Mouse (Mus musculus): Measurements from ENCODE around the gene Gm37419. TPM values are rescaled to one million over a fixed set of nuclear protein-coding genes. Genes with fewer than 3 reads are reported as not detected.

Gene Gm37419
- polyA plus RNA-seq, 1 experiment from 2014 or later, result not detected

DNA sequence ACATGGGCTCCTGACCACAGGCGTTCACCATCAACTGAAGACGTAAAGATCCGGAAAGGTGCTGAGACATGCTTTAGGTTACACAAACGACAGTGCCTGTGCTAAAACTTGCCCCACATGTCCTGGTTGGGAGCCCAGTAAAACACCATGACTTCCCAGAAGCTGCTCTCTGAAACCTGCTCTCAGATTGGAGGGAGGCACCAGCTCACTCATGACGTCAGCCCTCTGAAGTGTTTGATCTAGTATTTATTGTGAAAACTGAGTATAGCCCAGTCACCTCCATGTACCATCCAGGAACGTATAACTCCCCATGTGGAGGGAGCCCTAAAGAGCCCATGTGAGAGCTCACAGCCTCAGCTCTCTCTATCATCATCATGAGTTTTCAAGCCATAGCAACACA is 9.6 kb downstream of the Gm37419 start:
- H3K4me1 ChIP-seq (replicated peaks), result 0 out of 2 replicates have a peak, but pooled peaks cover 5% of the 10 kb centered on the region
- no peak overlapping the region for H3K4me2 ChIP-seq
- peaks cover 10% of the 10 kb centered on the region for H3K27me3 ChIP-seq
- H3K9me3 ChIP-seq (replicated peaks), result no peaks in the 10 kb centered on the region
- no peaks in the 10 kb centered on the region for H3K36me3 ChIP-seq (replicated peaks)
- 69% methylated on average over 6 of the region's 6 CpGs for WGBS (ENCODE audit: insufficient replicate concordance)
- H3K4me3 ChIP-seq (replicated peaks), result no peak overlapping the region
- H3K9ac ChIP-seq, result no peak overlapping the region
- no peak for ATAC-seq (ENCODE audit: insufficient read depth)
- H3K27ac ChIP-seq (replicated peaks), result no peak overlapping the region

DNA sequence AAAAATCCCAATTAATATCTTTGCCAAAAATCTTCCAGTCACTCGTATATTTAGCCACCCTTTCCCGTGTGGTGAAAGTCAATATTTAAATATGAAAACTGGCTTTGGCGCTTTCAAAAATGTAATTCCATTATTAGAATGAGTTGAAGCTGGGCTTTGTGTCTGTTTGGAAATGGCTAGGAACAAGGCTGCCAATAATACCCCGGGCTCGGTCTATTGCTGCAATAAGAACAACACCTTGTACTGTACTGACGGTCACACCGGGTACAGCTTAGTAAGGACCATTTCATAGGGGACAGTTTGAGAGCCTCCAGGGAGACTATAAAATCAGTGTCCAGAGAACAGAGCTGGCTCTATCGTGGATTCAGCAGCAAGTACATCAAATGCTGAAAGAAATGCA is 17.6 kb downstream of the Gm37419 start:
- H3K36me3 ChIP-seq (replicated peaks), result no peaks in the 10 kb centered on the region
- H3K9me3 ChIP-seq (replicated peaks), result no peaks in the 10 kb centered on the region
- no peaks in the 10 kb centered on the region for H3K4me1 ChIP-seq (replicated peaks)
- no peak overlapping the region for H3K9ac ChIP-seq
- no peak overlapping the region for H3K27ac ChIP-seq (replicated peaks)
- no peak overlapping the region for H3K4me3 ChIP-seq (replicated peaks)
- no peak overlapping the region for H3K4me2 ChIP-seq
- H3K27me3 ChIP-seq, result no peaks in the 10 kb centered on the region
- ATAC-seq (ENCODE audit: insufficient read depth), result no peak
- WGBS (ENCODE audit: insufficient replicate concordance), result 67% methylated on average over 8 of the region's 8 CpGs

DNA sequence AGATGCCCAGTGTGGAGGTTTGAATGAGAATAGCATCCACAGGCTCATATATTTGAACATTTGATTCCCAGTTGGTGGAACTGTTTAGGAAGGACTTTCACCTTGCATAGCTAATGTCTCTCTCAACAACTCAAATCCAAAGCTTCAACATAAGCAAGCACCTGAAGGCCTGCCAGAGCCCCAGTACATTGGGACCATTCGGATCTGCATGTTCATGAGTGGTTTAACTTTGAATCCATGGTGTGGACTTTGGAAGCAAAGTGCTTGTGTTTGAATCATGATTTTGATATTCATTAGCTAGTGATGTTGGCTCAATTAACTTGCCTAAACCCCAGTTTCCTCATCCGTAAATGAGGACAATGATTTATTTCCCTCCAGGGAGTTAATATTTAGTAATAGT is 21.6 kb downstream of the Gm37419 start:
- no peaks in the 10 kb centered on the region for H3K36me3 ChIP-seq (replicated peaks)
- H3K9ac ChIP-seq, result no peak overlapping the region
- no peak overlapping the region for H3K27ac ChIP-seq (replicated peaks)
- H3K4me1 ChIP-seq (replicated peaks), result no peaks in the 10 kb centered on the region; the same call in 1 of the 2 replicates
- H3K27me3 ChIP-seq, result no peaks in the 10 kb centered on the region
- WGBS (ENCODE audit: insufficient replicate concordance), result 79% methylated on average over 2 of the region's 2 CpGs
- no peak overlapping the region for H3K4me2 ChIP-seq
- H3K9me3 ChIP-seq (replicated peaks), result no peaks in the 10 kb centered on the region
- H3K4me3 ChIP-seq (replicated peaks), result no peak overlapping the region
- no peak for ATAC-seq (ENCODE audit: insufficient read depth)

DNA sequence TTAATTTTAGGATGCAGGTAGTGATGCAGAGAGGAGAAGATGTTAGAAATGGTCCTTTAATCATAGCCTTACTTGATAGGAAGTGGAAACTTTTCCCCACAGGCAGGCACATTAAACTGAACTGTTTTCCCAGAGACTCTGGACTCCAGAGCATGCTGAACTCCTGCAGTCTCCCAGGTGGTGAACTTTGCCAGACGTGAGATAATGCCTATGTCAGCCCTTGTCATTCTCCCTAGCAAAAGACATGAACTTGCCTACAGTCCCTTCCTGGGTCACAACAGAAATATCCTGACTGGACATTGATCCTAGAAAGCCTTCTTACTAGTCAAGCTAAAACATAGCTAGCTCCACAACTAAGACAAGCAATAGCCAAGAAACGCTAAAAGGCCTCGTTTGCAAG is 23.0 kb downstream of the Gm37419 start:
- Histone ChIP-seq H3K9ac (no peak overlapping the region), H3K27ac (replicated peaks) (no peak overlapping the region), H3K36me3 (replicated peaks) (no peaks in the 10 kb centered on the region), H3K4me1 (replicated peaks) (no peaks in the 10 kb centered on the region; the same call in 1 of the 2 replicates), H3K4me2 (no peak overlapping the region), H3K27me3 (no peaks in the 10 kb centered on the region), H3K4me3 (replicated peaks) (no peak overlapping the region), H3K9me3 (replicated peaks) (no peaks in the 10 kb centered on the region)
- 65% methylated on average over 3 of the region's 3 CpGs for WGBS (ENCODE audit: insufficient replicate concordance)
- no peak for ATAC-seq (ENCODE audit: insufficient read depth)

DNA sequence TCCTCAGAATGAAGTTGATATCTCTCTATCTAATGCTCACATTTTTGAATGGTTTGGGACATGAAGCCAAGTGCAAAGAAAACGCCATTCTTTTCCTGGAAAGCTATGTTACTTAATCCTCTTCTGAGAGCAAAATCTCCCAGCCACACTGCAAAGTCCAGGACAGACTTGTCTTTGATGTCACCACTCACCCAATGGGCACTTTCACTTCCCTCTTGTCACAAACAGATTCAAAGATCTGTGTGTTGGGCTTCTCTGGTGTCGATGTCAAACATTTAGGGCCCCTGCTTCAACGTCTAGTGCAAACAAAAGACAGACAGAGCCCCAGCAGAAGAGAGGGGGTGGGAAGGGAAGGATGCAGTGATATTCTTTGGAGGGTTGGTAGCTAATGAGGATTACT is 23.8 kb downstream of the Gm37419 start:
- H3K9ac ChIP-seq, result no peak overlapping the region
- peaks cover 3% of the 10 kb centered on the region; the same call in 1 of the 2 replicates for H3K4me1 ChIP-seq (replicated peaks)
- H3K36me3 ChIP-seq (replicated peaks), result no peaks in the 10 kb centered on the region
- H3K27me3 ChIP-seq, result no peaks in the 10 kb centered on the region
- H3K4me2 ChIP-seq, result no peak overlapping the region
- H3K27ac ChIP-seq (replicated peaks), result no peak overlapping the region
- 28% methylated on average over 3 of the region's 3 CpGs for WGBS (ENCODE audit: insufficient replicate concordance)
- H3K9me3 ChIP-seq (replicated peaks), result no peaks in the 10 kb centered on the region
- no peak overlapping the region for H3K4me3 ChIP-seq (replicated peaks)
- ATAC-seq (ENCODE audit: insufficient read depth), result no peak

DNA sequence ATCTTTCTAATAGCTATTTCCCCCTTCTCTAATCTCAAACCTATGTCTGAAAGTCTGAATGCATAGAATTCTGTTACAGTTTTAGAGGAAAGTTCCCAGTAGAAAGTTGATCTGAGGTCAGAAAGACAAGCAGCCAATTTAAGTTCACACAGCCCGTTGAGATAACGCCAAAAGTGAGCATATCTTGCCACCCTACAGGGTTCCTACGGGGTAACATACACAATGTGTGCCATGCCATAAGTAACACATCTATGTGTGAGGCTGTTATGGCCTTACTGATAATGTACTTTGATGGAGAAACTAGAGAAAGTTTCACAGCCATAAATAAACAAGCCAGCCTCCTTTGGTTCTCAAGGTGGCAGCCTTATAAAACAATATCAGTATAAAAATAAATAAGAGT is 26.1 kb downstream of the Gm37419 start:
- Histone ChIP-seq H3K9ac (no peak overlapping the region), H3K4me2 (no peak overlapping the region), H3K27me3 (no peaks in the 10 kb centered on the region), H3K9me3 (replicated peaks) (no peaks in the 10 kb centered on the region), H3K4me1 (replicated peaks) (peaks cover 3% of the 10 kb centered on the region; the same call in 1 of the 2 replicates), H3K4me3 (replicated peaks) (no peak overlapping the region), H3K36me3 (replicated peaks) (no peaks in the 10 kb centered on the region), H3K27ac (replicated peaks) (no peak overlapping the region)
- 51% methylated on average over 3 of the region's 3 CpGs for WGBS (ENCODE audit: insufficient replicate concordance)
- no peak for ATAC-seq (ENCODE audit: insufficient read depth)

DNA sequence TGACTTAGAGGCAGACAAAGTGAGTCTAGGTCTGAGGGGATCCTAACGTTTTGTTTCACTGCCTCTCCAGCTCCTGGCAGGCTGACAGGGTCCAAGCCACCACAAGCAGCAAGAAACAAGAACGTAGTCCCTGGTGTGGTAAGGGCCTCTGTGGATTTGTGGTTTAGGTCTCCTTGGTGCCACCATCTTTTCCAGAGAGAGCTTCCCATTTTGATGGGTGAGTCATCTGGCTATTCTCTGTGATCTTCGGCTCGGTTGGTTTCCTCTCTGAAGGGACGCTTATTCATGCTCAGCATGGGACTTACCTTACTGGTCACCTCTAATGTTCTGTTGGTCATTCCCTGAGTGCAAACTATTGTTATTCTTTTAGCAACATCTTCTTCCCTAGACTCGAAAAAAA is 28.0 kb downstream of the Gm37419 start:
- no peak overlapping the region for H3K4me3 ChIP-seq (replicated peaks)
- peaks cover 3% of the 10 kb centered on the region; the same call in 1 of the 2 replicates for H3K4me1 ChIP-seq (replicated peaks)
- H3K9ac ChIP-seq, result no peak overlapping the region
- H3K4me2 ChIP-seq, result no peak overlapping the region
- no peaks in the 10 kb centered on the region for H3K36me3 ChIP-seq (replicated peaks)
- no peak for ATAC-seq (ENCODE audit: insufficient read depth)
- WGBS (ENCODE audit: insufficient replicate concordance), result 20% methylated on average over 6 of the region's 6 CpGs
- no peaks in the 10 kb centered on the region for H3K27me3 ChIP-seq
- H3K27ac ChIP-seq (replicated peaks), result no peak overlapping the region
- no peaks in the 10 kb centered on the region for H3K9me3 ChIP-seq (replicated peaks)

DNA sequence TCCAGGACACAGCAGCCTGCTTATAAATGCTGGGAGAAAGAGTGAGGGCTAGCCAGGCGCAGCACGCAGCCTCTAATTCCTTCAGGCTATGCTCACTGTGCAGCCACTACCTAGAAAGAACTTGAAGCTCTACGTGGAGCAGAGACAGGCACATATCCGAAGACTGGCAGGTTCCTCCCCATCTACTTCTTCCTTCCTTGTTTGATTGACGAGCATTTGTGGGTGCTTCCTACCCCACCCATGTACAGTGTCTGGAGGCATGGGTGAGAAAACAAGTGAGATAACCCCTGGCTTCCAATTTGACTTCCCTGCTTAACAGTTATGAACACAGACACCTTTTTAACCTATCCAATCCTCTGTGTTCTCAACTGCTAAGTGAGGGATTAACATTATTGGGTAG is 28.5 kb downstream of the Gm37419 start:
- H3K4me2 ChIP-seq, result no peak overlapping the region
- H3K4me3 ChIP-seq (replicated peaks), result no peak overlapping the region
- 26% methylated on average over 5 of the region's 5 CpGs for WGBS (ENCODE audit: insufficient replicate concordance)
- peaks cover 3% of the 10 kb centered on the region; the same call in 1 of the 2 replicates for H3K4me1 ChIP-seq (replicated peaks)
- H3K27ac ChIP-seq (replicated peaks), result no peak overlapping the region
- H3K9ac ChIP-seq, result no peak overlapping the region
- H3K27me3 ChIP-seq, result no peaks in the 10 kb centered on the region
- no peaks in the 10 kb centered on the region for H3K36me3 ChIP-seq (replicated peaks)
- no peaks in the 10 kb centered on the region for H3K9me3 ChIP-seq (replicated peaks)
- no peak for ATAC-seq (ENCODE audit: insufficient read depth)

DNA sequence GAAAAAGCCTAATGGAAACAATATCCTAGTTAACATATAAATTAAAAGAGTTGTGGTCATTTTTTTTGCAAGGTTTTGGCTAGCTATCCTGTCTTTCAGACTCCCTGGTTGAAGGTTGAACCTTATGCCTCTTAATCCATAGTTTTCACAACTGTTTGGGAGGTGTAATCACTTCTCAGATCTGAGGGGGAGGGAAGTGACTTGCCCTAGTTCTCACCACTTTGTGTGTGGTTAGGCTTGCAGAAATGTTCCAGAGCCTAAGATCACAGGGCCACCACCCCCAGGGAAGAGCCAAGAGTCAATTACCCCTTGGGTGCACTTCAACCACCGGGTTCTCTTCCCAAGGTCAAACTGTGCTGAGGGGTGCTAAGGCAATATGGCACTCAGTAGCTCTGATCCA is 33.4 kb downstream of the Gm37419 start:
- H3K9ac ChIP-seq, result no peak overlapping the region
- no peak overlapping the region for H3K27ac ChIP-seq (replicated peaks)
- ATAC-seq (ENCODE audit: insufficient read depth), result no peak
- peaks cover 5% of the 10 kb centered on the region; the same call in 1 of the 2 replicates for H3K4me1 ChIP-seq (replicated peaks)
- no peaks in the 10 kb centered on the region for H3K27me3 ChIP-seq
- no peaks in the 10 kb centered on the region for H3K9me3 ChIP-seq (replicated peaks)
- H3K4me2 ChIP-seq, result no peak overlapping the region
- H3K4me3 ChIP-seq (replicated peaks), result no peak overlapping the region
- H3K36me3 ChIP-seq (replicated peaks), result no peaks in the 10 kb centered on the region
- WGBS (ENCODE audit: insufficient replicate concordance), result 39% methylated on average over 1 of the region's 1 CpGs

DNA sequence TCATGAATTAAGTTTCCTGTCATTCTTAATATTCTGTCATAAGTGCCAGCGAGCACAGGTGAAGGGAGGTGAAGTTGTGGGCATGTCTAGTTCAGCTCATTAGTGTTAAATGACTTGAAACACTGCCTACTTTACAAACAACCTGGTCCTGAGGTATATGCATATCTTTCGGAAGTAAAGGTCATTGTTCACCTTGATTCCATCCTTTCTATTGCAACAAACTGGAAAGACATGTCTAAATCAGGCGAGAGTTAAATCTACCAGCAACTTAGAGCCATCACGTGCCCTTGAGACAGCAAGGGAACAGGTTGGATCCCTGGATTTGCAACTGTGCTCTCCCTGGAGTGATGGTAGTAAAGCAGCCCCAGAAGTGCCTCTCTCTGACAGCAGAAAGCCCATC is 34.3 kb downstream of the Gm37419 start:
- ATAC-seq (ENCODE audit: insufficient read depth), result no peak
- Histone ChIP-seq H3K4me2 (no peak overlapping the region), H3K4me3 (replicated peaks) (no peak overlapping the region), H3K4me1 (replicated peaks) (peaks cover 3% of the 10 kb centered on the region; the same call in 1 of the 2 replicates), H3K36me3 (replicated peaks) (no peaks in the 10 kb centered on the region), H3K27me3 (no peaks in the 10 kb centered on the region), H3K27ac (replicated peaks) (no peak overlapping the region), H3K9me3 (replicated peaks) (no peaks in the 10 kb centered on the region), H3K9ac (no peak overlapping the region)
- 58% methylated on average over 4 of the region's 4 CpGs for WGBS (ENCODE audit: insufficient replicate concordance)

DNA sequence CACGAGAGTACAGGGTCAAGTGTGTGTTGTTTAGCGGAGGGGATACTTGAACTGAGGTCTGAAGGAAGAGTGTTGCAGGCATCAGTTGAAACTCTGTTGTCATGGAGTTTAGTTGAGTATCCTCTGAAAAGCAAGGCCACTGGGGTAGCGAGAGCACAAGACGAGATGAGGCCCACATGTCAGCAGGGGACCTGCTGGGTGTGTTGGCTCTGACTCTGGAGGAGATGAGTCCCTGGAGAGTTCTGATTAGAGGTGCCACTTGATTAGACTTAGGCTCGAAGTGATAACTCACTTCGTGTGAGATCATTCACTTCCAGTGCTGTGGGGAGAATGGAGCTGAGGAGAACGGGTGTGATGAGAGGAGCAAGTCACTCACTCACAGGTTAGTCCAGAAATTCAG is 37.2 kb downstream of the Gm37419 start:
- Histone ChIP-seq H3K27ac (replicated peaks) (no peak overlapping the region), H3K27me3 (no peaks in the 10 kb centered on the region), H3K4me1 (replicated peaks) (peaks cover 3% of the 10 kb centered on the region; the same call in 1 of the 2 replicates), H3K4me2 (0 out of 2 replicates have a peak overlapping the region, but pooled peaks have one; percentile 25), H3K9ac (no peak overlapping the region), H3K4me3 (replicated peaks) (no peak overlapping the region), H3K36me3 (replicated peaks) (no peaks in the 10 kb centered on the region), H3K9me3 (replicated peaks) (no peaks in the 10 kb centered on the region)
- WGBS (ENCODE audit: insufficient replicate concordance), result 30% methylated on average over 7 of the region's 7 CpGs
- ATAC-seq (ENCODE audit: insufficient read depth), result peak; percentile 83

DNA sequence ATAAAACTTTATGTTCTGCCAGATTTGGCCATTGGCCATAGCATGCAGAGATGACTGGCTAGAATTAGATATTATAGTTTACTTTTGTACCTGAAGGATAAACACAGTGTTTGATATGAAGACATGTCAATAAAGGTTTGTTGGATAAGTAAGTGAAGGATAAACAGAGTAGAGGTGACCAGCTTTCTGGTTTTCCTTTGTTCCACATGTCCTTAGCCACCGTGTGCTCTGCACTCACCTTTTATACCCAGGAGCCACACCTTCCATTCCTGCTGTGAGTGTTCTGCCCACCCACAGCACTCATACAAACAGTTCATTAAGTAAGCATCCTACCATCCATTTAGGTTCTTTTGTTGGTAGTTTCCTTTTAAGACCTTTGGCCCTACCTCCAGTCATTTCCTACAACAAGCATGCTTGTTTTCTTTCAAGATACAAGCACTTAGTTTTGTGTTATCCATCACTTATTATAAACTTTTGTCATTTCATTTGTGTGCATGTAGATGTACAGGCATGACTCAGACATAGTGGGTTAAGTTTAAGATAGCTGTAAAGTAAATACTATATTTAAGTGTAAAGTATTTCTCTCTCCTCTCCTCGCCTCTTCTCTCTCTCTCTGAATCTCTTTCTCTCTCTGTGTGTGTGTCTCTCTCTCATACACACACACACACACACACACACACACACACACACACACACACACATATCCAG is 41.8 kb downstream of the Gm37419 start:
- Histone ChIP-seq H3K36me3 (replicated peaks) (no peaks in the 10 kb centered on the region), H3K9me3 (replicated peaks) (no peaks in the 10 kb centered on the region), H3K4me3 (replicated peaks) (no peak overlapping the region), H3K27ac (replicated peaks) (no peak overlapping the region), H3K27me3 (no peaks in the 10 kb centered on the region), H3K4me1 (replicated peaks) (peaks cover 10% of the 10 kb centered on the region; the same call in 1 of the 2 replicates), H3K9ac (no peak overlapping the region), H3K4me2 (no peak overlapping the region)
- no peak for ATAC-seq (ENCODE audit: insufficient read depth)
- 53% methylated on average over 2 of the region's 2 CpGs for WGBS (ENCODE audit: insufficient replicate concordance)

Measured in liver, embryonic 15.5 days (tissue).